ENCODE assay signal across 17 mouse cellular contexts in the genomic region with DNA sequence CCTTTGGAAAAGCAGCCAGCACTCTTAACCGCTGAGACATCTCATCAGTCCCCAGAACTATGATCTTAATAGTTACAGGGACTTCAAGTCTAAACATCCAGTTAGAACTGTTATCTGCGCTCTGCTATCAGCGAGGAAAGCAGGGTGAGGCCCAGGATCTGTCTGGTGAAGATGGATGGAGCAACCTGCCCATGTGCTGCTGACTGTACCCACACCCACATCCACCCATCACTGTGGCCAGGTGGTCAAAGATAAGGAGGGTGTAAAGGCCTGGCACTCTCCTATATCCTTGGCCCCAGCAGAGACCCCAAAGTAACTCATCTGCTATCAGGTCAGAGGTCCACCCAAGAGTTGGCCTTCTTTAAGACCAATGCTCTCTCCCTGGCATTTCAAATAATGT. TPM values are rescaled to one million over a fixed set of nuclear protein-coding genes. Genes with fewer than 3 reads are reported as not detected.
DNase-seq lines count a peak whose midpoint lies in the region; ATAC-seq and TF ChIP-seq lines count a peak whose summit lies in the region.
"Had no signal": no experiment of that assay in that cellular context is flagged by ENCODE, and none has a peak within 500 bp of the region (broad histone marks: within the 10 kb centered on the region; RNA-seq: fewer than 3 reads in every experiment).

No protein-coding gene starts in this region.

- WGBS in forebrain, embryonic 10.5 days, result 97% methylated on average over 3 of the region's 3 CpGs

- H3K4me3 ChIP-seq in gastrocnemius, adult 2 months, result no peak overlapping the region
- H3K4me3 ChIP-seq in G1E (ENCODE audit: low read depth, low read length), result peak overlapping the region; percentile 5; the same call in 1 of the 2 replicates
- H3K4me3 ChIP-seq in forebrain, embryonic 10.5 days, result no peak overlapping the region
- H3K4me3 ChIP-seq: forebrain, embryonic 15.5 days; left cerebral cortex, adult 2 months; limb, embryonic 13.5 days; neural tube, embryonic 15.5 days had no signal

- TF ChIP-seq CTCF in gastrocnemius, adult 2 months (IDR thresholded peaks at IDR 0.05), result no peak
- TF ChIP-seq CTCF in G1E (IDR thresholded peaks at IDR 0.05; ENCODE audit: low read depth, low read length), result no peak

- no peak for DNase-seq in gastrocnemius, adult 2 months
- DNase-seq in gastrocnemius, adult 8-10 months (ENCODE audit: low spot score in 2 of 2), result no peak
- DNase-seq in G1E (ENCODE audit: low spot score), result no peak
- DNase-seq in forebrain, embryonic 10.5 days (ENCODE audit: extremely low spot score, low spot score), result no peak
- DNase-seq in cerebellum, postnatal 4 days (ENCODE audit: low spot score in 2 of 2), result no peak
- no peak for DNase-seq in layer of hippocampus, adult 18-20 months (ENCODE audit: low spot score in 2 of 2)
- DNase-seq: adrenal gland, postnatal 25 days; cerebellum, adult 11-12 months; gastrocnemius, postnatal 14 days; kidney, postnatal 25 days; right cerebral cortex, postnatal 14 days had no signal

- peak overlapping the region; percentile 1; the same call in 1 of the 2 replicates for H3K27ac ChIP-seq in gastrocnemius, adult 2 months
- H3K27ac ChIP-seq in forebrain, embryonic 10.5 days, result no peak overlapping the region
- H3K27ac ChIP-seq: forebrain, embryonic 15.5 days; left cerebral cortex, adult 2 months; limb, embryonic 13.5 days; neural tube, embryonic 15.5 days had no signal

- intact Hi-C loops in gastrocnemius, adult 2 months (cut with DNase I), result no loop called here

- ATAC-seq in G1E (ENCODE audit: extremely low read depth, insufficient number of reproducible peaks, low FRiP score, poor library complexity, severe bottlenecking), result peak; percentile 64
- ATAC-seq in erythroid progenitor cell, adult 5-6 weeks (replicated peaks; ENCODE audit: low FRiP score, poor library complexity, severe bottlenecking), result peak; percentile 89
- peak; percentile 92 for ATAC-seq in megakaryocyte progenitor cell, adult 5-6 weeks (replicated peaks; ENCODE audit: poor library complexity)
- ATAC-seq: forebrain, embryonic 15.5 days had no signal

- H3K36me3 ChIP-seq in G1E (replicated peaks), result peaks cover 93% of the 10 kb centered on the region
- H3K36me3 ChIP-seq in forebrain, embryonic 10.5 days (replicated peaks), result peaks cover 73% of the 10 kb centered on the region

- no peaks in the 10 kb centered on the region for H3K9me3 ChIP-seq in G1E (replicated peaks)
- H3K9me3 ChIP-seq in forebrain, embryonic 10.5 days, result no peaks in the 10 kb centered on the region
- H3K9me3 ChIP-seq: forebrain, embryonic 15.5 days; limb, embryonic 13.5 days; neural tube, embryonic 15.5 days had no signal

- H3K27me3 ChIP-seq in G1E (ENCODE audit: insufficient read depth, low read length), result no peaks in the 10 kb centered on the region
- no peaks in the 10 kb centered on the region for H3K27me3 ChIP-seq in forebrain, embryonic 10.5 days (ENCODE audit: poor library complexity, severe bottlenecking)
- H3K27me3 ChIP-seq: forebrain, embryonic 15.5 days; limb, embryonic 13.5 days; neural tube, embryonic 15.5 days had no signal

- peaks cover 74% of the 10 kb centered on the region for H3K4me1 ChIP-seq in G1E (ENCODE audit: insufficient read depth, low read depth, low read length)
- no peaks in the 10 kb centered on the region for H3K4me1 ChIP-seq in forebrain, embryonic 10.5 days
- H3K4me1 ChIP-seq: forebrain, embryonic 15.5 days had no signal

RNA-seq across cellular contexts. Expression of a gene that starts 7.9 kb away (rescaled TPM):
- total RNA-seq in gastrocnemius, adult 2 months (2021), result 100 to 1,000 TPM; 223 to 239 TPM
- 100 to 1,000 TPM; 223 to 283 (median 240) TPM for total RNA-seq in gastrocnemius, adult 8-10 months (2022)
- total RNA-seq in G1E (2014; fragmentation: Nextera tagmentation) (36.4 and 110 TPM in 2 replicates), G1E (2017) (41.3 and 42.2 TPM in 2 replicates)
- 99.1 and 128 TPM in 2 replicates for polyA plus RNA-seq in G1E (2012)
- 1,305 and 1,318 TPM in 2 replicates for total RNA-seq in erythroid progenitor cell, adult 5-6 weeks (2015; ENCODE audit: low replicate concordance)
- 1,008 and 1,122 TPM in 2 replicates for total RNA-seq in erythroid progenitor cell, adult 5-6 weeks (2017; ENCODE audit: low replicate concordance)
- 62.2 and 62.7 TPM in 2 replicates for total RNA-seq in megakaryocyte progenitor cell, adult 5-6 weeks (2015)
- total RNA-seq in megakaryocyte progenitor cell, adult 5-6 weeks (2017), result 34.4 and 44.1 TPM in 2 replicates
- 85.3 and 86.2 TPM in 2 replicates for polyA plus RNA-seq in forebrain, embryonic 10.5 days (2016; fragmentation: Nextera tagmentation; extraction: Ambion mirVana)
- total RNA-seq in layer of hippocampus, adult 18-20 months (2021), result 10 to 100 TPM; 53.9 to 58.0 TPM

RNA-seq across cellular contexts. Expression of a gene that starts 30.6 kb away (rescaled TPM):
- 10 to 100 TPM; 43.7 to 55.7 TPM for total RNA-seq in gastrocnemius, adult 2 months (2021)
- 10 to 100 TPM; 49.2 to 59.3 (median 51.8) TPM for total RNA-seq in gastrocnemius, adult 8-10 months (2022)
- total RNA-seq in G1E (2014; fragmentation: Nextera tagmentation), result 21.6 and 28.9 TPM in 2 replicates
- 12.9 and 18.2 TPM in 2 replicates for total RNA-seq in G1E (2017)
- polyA plus RNA-seq in G1E (2012), result 4.8 and 5.1 TPM in 2 replicates
- total RNA-seq in erythroid progenitor cell, adult 5-6 weeks (2015; ENCODE audit: low replicate concordance), result 18.9 and 31.4 TPM in 2 replicates
- total RNA-seq in erythroid progenitor cell, adult 5-6 weeks (2017; ENCODE audit: low replicate concordance), result 67.6 and 93.3 TPM in 2 replicates
- 12.5 and 13.2 TPM in 2 replicates for total RNA-seq in megakaryocyte progenitor cell, adult 5-6 weeks (2015)
- 7.9 and 14.2 TPM in 2 replicates for total RNA-seq in megakaryocyte progenitor cell, adult 5-6 weeks (2017)
- polyA plus RNA-seq in forebrain, embryonic 10.5 days (2016; fragmentation: Nextera tagmentation; extraction: Ambion mirVana), result 24.5 and 28.9 TPM in 2 replicates
- 100 to 1,000 TPM; 133 to 153 TPM for total RNA-seq in layer of hippocampus, adult 18-20 months (2021)
